Mouse (Mus musculus): Measurements from ENCODE around the gene Tuba1a. TPM values are rescaled to one million over a fixed set of nuclear protein-coding genes. Genes with fewer than 3 reads are reported as not detected.
"Not testable (repeated sequence)": the region's sequence is repeated elsewhere in the genome, so short reads cannot be mapped to it uniquely, and the experiment has no call there.

Gene Tuba1a
- polyA plus RNA-seq, 1 experiment from 2014 or later, result 727 TPM

DNA sequence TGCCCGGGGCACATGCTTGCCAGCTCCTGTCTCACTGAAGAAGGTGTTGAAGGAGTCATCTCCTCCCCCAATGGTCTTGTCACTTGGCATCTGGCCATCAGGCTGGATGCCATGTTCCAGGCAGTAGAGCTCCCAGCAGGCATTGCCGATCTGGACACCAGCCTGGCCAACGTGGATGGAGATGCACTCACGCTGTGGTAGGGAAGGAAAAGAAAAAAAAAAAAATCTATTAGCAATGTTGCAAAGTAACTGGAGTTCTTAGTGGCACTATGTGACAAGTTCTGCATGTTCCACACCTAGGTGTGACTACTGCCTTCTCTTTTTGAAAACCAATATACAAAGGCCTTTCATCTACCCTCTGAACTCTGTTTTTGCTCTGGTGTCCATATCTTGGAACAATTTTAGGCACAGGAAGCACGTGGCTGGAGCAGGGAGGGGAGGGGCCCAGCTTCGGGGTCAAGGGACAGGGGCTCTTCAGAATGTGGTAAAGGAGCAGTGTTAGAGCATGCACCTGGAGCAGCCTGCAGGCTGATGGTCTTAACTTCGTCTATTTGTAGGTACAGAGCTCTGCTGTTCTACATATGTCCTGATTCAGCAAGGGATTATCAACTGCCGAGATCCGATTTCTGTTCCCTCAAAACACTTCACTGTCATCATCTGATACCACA, 20.4 kb downstream of the Tuba1a start:
- peak overlapping the region; percentile 87 for H3K4me3 ChIP-seq (ENCODE audit: low read length)
- not testable (repeated sequence) for H3K27me3 ChIP-seq (ENCODE audit: control insufficient read depth, insufficient read depth, low read length); H3K36me3 ChIP-seq (ENCODE audit: control insufficient read depth, insufficient read depth); H3K9me3 ChIP-seq (replicated peaks; ENCODE audit: control insufficient read depth, low read length)
- peak overlapping the region; percentile 97 for H3K9ac ChIP-seq (ENCODE audit: low read length)
- 0 out of 2 replicates have a peak, but pooled peaks have one; percentile 12 for ATAC-seq (replicated peaks; ENCODE audit: extremely low read depth, insufficient read depth, low FRiP score)
- peaks cover 20% of the 10 kb centered on the region for H3K4me1 ChIP-seq (ENCODE audit: control insufficient read depth, insufficient read depth, low read length)
- H3K27ac ChIP-seq (ENCODE audit: low read length), result peak overlapping the region; percentile 99
- 5% methylated on average over 8 of the region's 9 CpGs for WGBS
- peak overlapping the region; percentile 94 for H3K4me2 ChIP-seq (ENCODE audit: low read depth, low read length)

DNA sequence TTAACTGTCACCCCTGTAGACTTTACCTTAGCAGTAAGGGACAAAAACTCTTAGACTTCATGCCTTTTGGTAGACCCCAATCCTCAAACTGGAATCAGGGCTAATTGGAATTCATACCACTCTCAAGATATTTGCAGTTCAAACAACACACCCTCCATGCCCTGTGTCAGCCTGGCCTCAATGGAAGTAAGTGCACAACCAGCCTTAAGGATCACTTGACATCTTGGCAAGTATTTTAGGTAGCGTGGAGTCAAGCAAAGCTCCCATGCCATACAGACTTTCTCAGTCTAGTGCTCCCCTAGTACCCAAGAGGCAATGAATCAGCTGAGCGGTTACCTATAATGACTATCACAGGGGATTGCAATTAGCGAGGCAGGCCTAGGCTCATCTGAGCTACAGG, 22.5 kb downstream of the Tuba1a start:
- H3K9ac ChIP-seq (ENCODE audit: low read length), result peak overlapping the region; percentile 24; the same call in 1 of the 2 replicates
- ATAC-seq (replicated peaks; ENCODE audit: extremely low read depth, insufficient read depth, low FRiP score), result no peak
- H3K27me3 ChIP-seq (ENCODE audit: control insufficient read depth, insufficient read depth, low read length), result no peaks in the 10 kb centered on the region
- WGBS, result 78% methylated on average over 3 of the region's 3 CpGs
- peaks cover 9% of the 10 kb centered on the region for H3K36me3 ChIP-seq (ENCODE audit: control insufficient read depth, insufficient read depth)
- H3K27ac ChIP-seq (ENCODE audit: low read length), result no peak overlapping the region
- peaks cover 20% of the 10 kb centered on the region for H3K4me1 ChIP-seq (ENCODE audit: control insufficient read depth, insufficient read depth, low read length)
- no peak overlapping the region for H3K4me2 ChIP-seq (ENCODE audit: low read depth, low read length)
- H3K4me3 ChIP-seq (ENCODE audit: low read length), result no peak overlapping the region
- H3K9me3 ChIP-seq (replicated peaks; ENCODE audit: control insufficient read depth, low read length), result no peaks in the 10 kb centered on the region

DNA sequence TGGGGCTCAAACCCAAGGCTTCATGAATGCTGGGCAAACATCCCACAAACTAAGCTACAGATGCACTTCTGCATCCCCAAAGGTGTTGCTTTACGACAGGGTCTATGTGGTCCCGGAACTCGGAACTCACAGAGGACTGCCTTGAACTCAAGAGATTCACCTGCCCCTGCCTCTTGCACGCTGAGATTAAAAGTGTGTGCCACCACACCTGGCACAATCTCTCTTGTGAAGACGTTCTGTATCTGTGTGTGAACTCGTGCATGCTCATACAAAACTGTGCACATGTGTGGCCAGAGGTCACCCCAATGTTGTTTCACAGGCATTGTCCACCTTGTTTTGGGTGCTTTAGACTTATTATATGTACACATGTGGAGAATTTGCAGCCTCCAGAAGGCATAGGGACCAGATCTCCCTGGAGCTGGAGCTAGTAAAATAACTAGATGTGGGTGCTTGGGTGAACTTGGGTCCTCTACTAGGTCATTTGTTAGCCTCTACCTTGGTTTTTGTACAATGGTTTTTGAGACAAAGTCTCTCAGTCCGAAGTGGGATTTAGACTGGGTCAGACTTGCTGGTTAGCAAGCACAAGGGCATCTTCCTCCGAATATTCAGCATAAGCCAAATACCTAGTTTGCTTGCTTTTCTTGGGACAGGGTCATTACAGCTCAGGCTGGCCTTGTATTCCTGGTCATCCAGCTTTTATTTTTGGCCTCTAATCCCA, 23.3 kb downstream of the Tuba1a start:
- 0 out of 2 replicates have a peak overlapping the region, but pooled peaks have one; percentile 25 for H3K9ac ChIP-seq (ENCODE audit: low read length)
- 48% methylated on average over 8 of the region's 8 CpGs for WGBS
- H3K9me3 ChIP-seq (replicated peaks; ENCODE audit: control insufficient read depth, low read length), result no peaks in the 10 kb centered on the region
- peaks cover 9% of the 10 kb centered on the region for H3K36me3 ChIP-seq (ENCODE audit: control insufficient read depth, insufficient read depth)
- H3K27me3 ChIP-seq (ENCODE audit: control insufficient read depth, insufficient read depth, low read length), result no peaks in the 10 kb centered on the region
- H3K4me1 ChIP-seq (ENCODE audit: control insufficient read depth, insufficient read depth, low read length), result peaks cover 13% of the 10 kb centered on the region
- ATAC-seq (replicated peaks; ENCODE audit: extremely low read depth, insufficient read depth, low FRiP score), result no peak
- peak overlapping the region; percentile 40; the same call in 1 of the 2 replicates for H3K27ac ChIP-seq (ENCODE audit: low read length)
- H3K4me2 ChIP-seq (ENCODE audit: low read depth, low read length), result no peak overlapping the region
- no peak overlapping the region for H3K4me3 ChIP-seq (ENCODE audit: low read length)

DNA sequence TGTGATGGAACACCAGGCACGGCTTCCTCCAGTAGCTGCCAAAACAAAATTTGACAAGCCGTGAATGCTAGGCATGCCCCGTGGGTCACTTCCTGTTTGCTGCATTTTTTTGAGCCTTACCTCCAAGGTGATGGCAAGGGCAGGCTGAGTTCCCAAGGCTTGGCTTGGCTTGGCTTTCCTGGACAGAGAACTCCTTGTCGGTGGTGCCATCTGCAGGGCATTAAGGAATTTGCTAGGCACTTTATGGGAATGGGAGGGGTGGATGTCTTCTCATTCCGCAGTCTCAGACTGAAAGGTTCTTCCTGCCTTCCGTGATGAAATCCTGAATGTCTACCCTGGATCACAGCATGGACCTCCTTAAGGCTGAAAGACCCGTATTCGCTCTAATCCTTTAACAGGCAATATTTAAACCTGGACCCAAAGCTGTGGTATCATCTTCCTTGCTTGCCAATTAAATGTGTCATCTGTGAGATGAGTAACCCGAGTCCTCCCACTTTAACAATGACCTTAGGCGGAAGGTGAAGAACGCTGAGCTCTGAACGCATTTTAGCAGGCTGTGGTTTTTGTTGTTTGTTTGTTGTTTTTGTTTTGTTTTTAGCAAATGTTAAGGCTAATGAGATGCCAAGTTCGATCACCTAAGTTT, 24.8 kb downstream of the Tuba1a start:
- H3K4me2 ChIP-seq (ENCODE audit: low read depth, low read length), result peak overlapping the region; percentile 24; the same call in 1 of the 2 replicates

DNA sequence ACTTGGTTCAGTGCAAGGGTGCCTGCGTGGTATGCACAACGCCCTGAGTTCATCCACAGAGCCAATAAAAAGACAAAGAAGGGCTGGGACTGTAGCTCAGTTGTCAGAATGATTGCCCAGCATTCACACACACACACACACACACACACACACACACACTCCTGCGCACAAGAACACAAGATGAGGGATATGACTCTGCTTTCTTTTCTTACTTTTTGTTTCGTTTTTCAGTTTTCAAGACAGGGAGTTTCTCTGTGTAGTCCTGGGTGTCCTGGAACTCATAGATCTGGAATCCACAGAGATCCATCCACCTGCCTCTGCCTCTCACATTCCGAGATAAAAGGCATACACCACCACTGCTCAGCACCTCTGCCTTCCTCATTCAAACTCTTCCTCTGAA, 25.9 kb downstream of the Tuba1a start:
- Histone ChIP-seq H3K9ac (ENCODE audit: low read length) (no peak overlapping the region), H3K9me3 (replicated peaks; ENCODE audit: control insufficient read depth, low read length) (no peaks in the 10 kb centered on the region), H3K4me2 (ENCODE audit: low read depth, low read length) (no peak overlapping the region), H3K4me1 (ENCODE audit: control insufficient read depth, insufficient read depth, low read length) (peaks cover 9% of the 10 kb centered on the region), H3K27me3 (ENCODE audit: control insufficient read depth, insufficient read depth, low read length) (no peaks in the 10 kb centered on the region), H3K36me3 (ENCODE audit: control insufficient read depth, insufficient read depth) (peaks cover 9% of the 10 kb centered on the region), H3K27ac (ENCODE audit: low read length) (no peak overlapping the region), H3K4me3 (ENCODE audit: low read length) (no peak overlapping the region)
- ATAC-seq (replicated peaks; ENCODE audit: extremely low read depth, insufficient read depth, low FRiP score), result no peak
- WGBS, result 80% methylated on average over 5 of the region's 5 CpGs

More for the DNA sequence above, 24.8 kb downstream of the Tuba1a start:
- Histone ChIP-seq H3K9me3 (replicated peaks; ENCODE audit: control insufficient read depth, low read length) (no peaks in the 10 kb centered on the region), H3K4me3 (ENCODE audit: low read length) (no peak overlapping the region), H3K9ac (ENCODE audit: low read length) (0 out of 2 replicates have a peak overlapping the region, but pooled peaks have one; percentile 24), H3K27me3 (ENCODE audit: control insufficient read depth, insufficient read depth, low read length) (no peaks in the 10 kb centered on the region), H3K36me3 (ENCODE audit: control insufficient read depth, insufficient read depth) (peaks cover 9% of the 10 kb centered on the region), H3K4me1 (ENCODE audit: control insufficient read depth, insufficient read depth, low read length) (peaks cover 12% of the 10 kb centered on the region), H3K27ac (ENCODE audit: low read length) (peak overlapping the region; percentile 58)
- WGBS, result 16% methylated on average over 13 of the region's 13 CpGs
- ATAC-seq (replicated peaks; ENCODE audit: extremely low read depth, insufficient read depth, low FRiP score), result peak; percentile 67

DNA sequence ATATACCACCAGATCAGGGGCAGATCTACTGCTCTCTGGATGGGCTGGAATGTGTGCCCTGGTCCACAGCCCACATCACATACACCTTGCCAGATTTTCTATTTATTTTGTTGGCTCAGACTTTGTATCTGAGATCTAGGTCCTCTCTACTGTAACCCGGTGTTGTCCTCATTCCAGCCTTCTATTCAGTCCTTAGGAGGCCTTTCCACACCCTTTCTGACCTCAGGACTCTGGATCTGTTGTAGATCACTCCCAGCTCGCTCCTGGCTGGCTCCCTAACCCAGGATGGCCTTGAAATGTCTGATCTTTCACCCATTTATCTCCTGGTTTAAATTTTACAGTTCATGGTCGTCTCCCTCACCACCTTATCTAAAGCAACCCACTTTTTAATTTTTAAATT, 28.8 kb downstream of the Tuba1a start:
- Histone ChIP-seq H3K27ac (ENCODE audit: low read length) (no peak overlapping the region), H3K9me3 (replicated peaks; ENCODE audit: control insufficient read depth, low read length) (no peaks in the 10 kb centered on the region), H3K27me3 (ENCODE audit: control insufficient read depth, insufficient read depth, low read length) (no peaks in the 10 kb centered on the region), H3K4me1 (ENCODE audit: control insufficient read depth, insufficient read depth, low read length) (0 out of 2 replicates have a peak, but pooled peaks cover 4% of the 10 kb centered on the region), H3K4me3 (ENCODE audit: low read length) (no peak overlapping the region), H3K4me2 (ENCODE audit: low read depth, low read length) (no peak overlapping the region), H3K36me3 (ENCODE audit: control insufficient read depth, insufficient read depth) (no peaks in the 10 kb centered on the region), H3K9ac (ENCODE audit: low read length) (no peak overlapping the region)
- 58% methylated on average over 3 of the region's 3 CpGs for WGBS
- no peak for ATAC-seq (replicated peaks; ENCODE audit: extremely low read depth, insufficient read depth, low FRiP score)

DNA sequence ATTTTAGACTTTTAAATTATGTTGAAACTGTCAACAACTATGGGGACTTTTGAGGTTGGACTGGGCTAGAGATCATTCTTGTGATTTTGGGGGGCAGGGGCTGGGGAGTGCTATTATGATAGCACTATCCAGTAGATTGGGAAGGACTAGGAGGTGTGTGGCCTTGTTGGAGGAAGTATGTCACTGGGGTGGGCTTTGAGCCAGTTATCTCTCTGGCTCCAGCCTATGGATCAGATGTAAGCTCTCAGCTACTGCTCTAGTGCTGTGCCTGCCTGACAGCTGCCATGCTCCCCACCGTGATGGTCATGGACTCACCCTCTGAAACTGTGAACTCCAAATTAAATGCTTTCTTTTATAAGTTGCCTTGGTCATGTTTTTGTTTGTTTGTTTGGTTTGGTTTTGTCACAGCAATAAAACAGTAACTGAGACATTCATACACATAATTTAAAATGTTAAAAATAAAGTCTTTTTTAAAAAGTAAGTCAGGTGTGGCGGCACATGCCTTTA, 30.4 kb downstream of the Tuba1a start:
- H3K4me1 ChIP-seq (ENCODE audit: control insufficient read depth, insufficient read depth, low read length), result no peaks in the 10 kb centered on the region; the same call in 1 of the 2 replicates
- no peak overlapping the region for H3K4me3 ChIP-seq (ENCODE audit: low read length)
- no peak overlapping the region for H3K4me2 ChIP-seq (ENCODE audit: low read depth, low read length)
- H3K27me3 ChIP-seq (ENCODE audit: control insufficient read depth, insufficient read depth, low read length), result no peaks in the 10 kb centered on the region
- no peak overlapping the region for H3K9ac ChIP-seq (ENCODE audit: low read length)
- WGBS, result 80% methylated on average over 2 of the region's 2 CpGs
- no peaks in the 10 kb centered on the region for H3K9me3 ChIP-seq (replicated peaks; ENCODE audit: control insufficient read depth, low read length)
- ATAC-seq (replicated peaks; ENCODE audit: extremely low read depth, insufficient read depth, low FRiP score), result no peak
- no peak overlapping the region for H3K27ac ChIP-seq (ENCODE audit: low read length)
- H3K36me3 ChIP-seq (ENCODE audit: control insufficient read depth, insufficient read depth), result no peaks in the 10 kb centered on the region

DNA sequence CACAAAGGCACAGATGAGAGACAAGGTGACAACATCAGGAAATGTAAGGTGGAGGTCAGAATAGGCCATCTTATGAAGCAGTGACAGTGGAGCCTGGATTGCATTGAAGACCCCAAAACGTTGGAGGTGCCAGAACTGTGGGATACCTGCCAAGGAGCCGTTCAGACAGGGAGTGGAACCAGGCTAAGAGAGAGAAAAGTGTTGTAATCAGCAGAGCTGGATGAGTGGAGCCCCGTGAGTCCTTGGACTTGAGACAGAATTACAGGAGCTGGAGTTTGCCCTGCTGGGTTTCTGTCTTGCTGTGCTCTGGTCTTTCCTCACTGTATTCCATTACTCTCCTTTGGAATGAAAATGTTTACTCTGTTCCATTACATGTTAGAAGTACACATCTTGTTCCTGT, 30.9 kb downstream of the Tuba1a start:
- Histone ChIP-seq H3K36me3 (ENCODE audit: control insufficient read depth, insufficient read depth) (no peaks in the 10 kb centered on the region), H3K27me3 (ENCODE audit: control insufficient read depth, insufficient read depth, low read length) (no peaks in the 10 kb centered on the region), H3K9ac (ENCODE audit: low read length) (0 out of 2 replicates have a peak overlapping the region, but pooled peaks have one; percentile 16), H3K27ac (ENCODE audit: low read length) (no peak overlapping the region), H3K4me3 (ENCODE audit: low read length) (no peak overlapping the region), H3K4me2 (ENCODE audit: low read depth, low read length) (no peak overlapping the region), H3K9me3 (replicated peaks; ENCODE audit: control insufficient read depth, low read length) (no peaks in the 10 kb centered on the region), H3K4me1 (ENCODE audit: control insufficient read depth, insufficient read depth, low read length) (no peaks in the 10 kb centered on the region; the same call in 1 of the 2 replicates)
- WGBS, result 29% methylated on average over 3 of the region's 3 CpGs
- no peak for ATAC-seq (replicated peaks; ENCODE audit: extremely low read depth, insufficient read depth, low FRiP score)
